Mouse (Mus musculus) cerebellum, postnatal 10 days (tissue): ENCODE results near the gene Slc9a3r1.

Experiments
- DNase-seq, 2 experiments: peaks; one replicate each; pipeline ENCODE4 v3.0.0; 2021; ENCODE audit warnings: mixed read lengths in 2 of 2

Slc9a3r1 gene

GRCm38 (mm10) chr11:115162832-115163480, at the start of gene Slc9a3r1:
Gene Slc9a3r1 (plus strand): TSS chr11:115163341.
- DNase-seq: peak; percentile 98

- no peak for DNase-seq
Measured at GRCm38 (mm10) chr11:115119409-115119808, 43.7 kb upstream of the Slc9a3r1 start.

- DNase-seq: no peak
Measured at GRCm38 (mm10) chr11:115128483-115128882, 34.7 kb upstream of the Slc9a3r1 start.

GRCm38 (mm10) chr11:115129508-115130126, 33.5 kb upstream of the Slc9a3r1 start:
- DNase-seq: no peak

- DNase-seq: no peak
Measured at GRCm38 (mm10) chr11:115131768-115132381, 31.3 kb upstream of the Slc9a3r1 start.

- no peak for DNase-seq
Measured at GRCm38 (mm10) chr11:115133800-115134199, 29.3 kb upstream of the Slc9a3r1 start, which contains the start of gene Cd300lf. Gene Cd300lf (minus strand): TSS chr11:115133992.

GRCm38 (mm10) chr11:115138597-115139262, 24.4 kb upstream of the Slc9a3r1 start:
- DNase-seq: no peak

GRCm38 (mm10) chr11:115141970-115142369, 21.2 kb upstream of the Slc9a3r1 start:
- no peak for DNase-seq

GRCm38 (mm10) chr11:115147813-115148212, 15.3 kb upstream of the Slc9a3r1 start:
- no peak for DNase-seq

GRCm38 (mm10) chr11:115150741-115151254, 12.3 kb upstream of the Slc9a3r1 start:
- no peak for DNase-seq

- peak; percentile 94 to 95 for DNase-seq
Measured at GRCm38 (mm10) chr11:115151755-115152429, 11.2 kb upstream of the Slc9a3r1 start.

GRCm38 (mm10) chr11:115153088-115153487, 10.1 kb upstream of the Slc9a3r1 start:
- no peak for DNase-seq

GRCm38 (mm10) chr11:115153699-115154292, 9.3 kb upstream of the Slc9a3r1 start:
- DNase-seq: peak; percentile 83 to 84

- DNase-seq: no peak
Measured at GRCm38 (mm10) chr11:115155053-115155634, 8.0 kb upstream of the Slc9a3r1 start.

- no peak for DNase-seq
Measured at GRCm38 (mm10) chr11:115157933-115158719, 5.0 kb upstream of the Slc9a3r1 start.

GRCm38 (mm10) chr11:115160016-115160797, 2.9 kb upstream of the Slc9a3r1 start:
- peak; percentile 89 to 93 for DNase-seq

- peak; percentile 93 to 94 for DNase-seq
Measured at GRCm38 (mm10) chr11:115160883-115161577, 2.1 kb upstream of the Slc9a3r1 start.

- no peak for DNase-seq
Measured at GRCm38 (mm10) chr11:115161578-115162204, 1.4 kb upstream of the Slc9a3r1 start.

GRCm38 (mm10) chr11:115162205-115162601, 938 bp upstream of the Slc9a3r1 start:
- DNase-seq: no peak
